Mouse (Mus musculus) CH12.LX (cell line): ENCODE data around the gene Adm.

ENCODE experiments used
- CTCF ChIP-seq, 2 experiments: IDR thresholded peaks in 1 of 2; conservative IDR thresholded peaks in 1 of 2; 2 replicates each; pipeline ENCODE4 v1.5.1; 2011 to 2012; ENCODE audit warnings: low read depth in 2 of 2, low read length in 2 of 2, improper control_type of control experiment in 1 of 2, inconsistent platforms in 1 of 2, mild to moderate bottlenecking in 1 of 2, moderate library complexity in 1 of 2
- ELF1 ChIP-seq: IDR thresholded peaks from 2 replicates; pipeline ENCODE4 v1.6.1; 2014; ENCODE audit warnings: low read depth, mild to moderate bottlenecking, inconsistent platforms, low read length, improper control_type of control experiment
- GABPA ChIP-seq: IDR thresholded peaks from 2 replicates; pipeline ENCODE4 v1.6.1; 2012; ENCODE audit warnings: low read depth, low read length, improper control_type of control experiment, inconsistent platforms; ENCODE audit not compliant: insufficient replicate concordance
- HCFC1 ChIP-seq: IDR thresholded peaks from 2 replicates; pipeline ENCODE4 v1.6.1; 2012; ENCODE audit warnings: low read depth, mild to moderate bottlenecking, inconsistent platforms, low read length, improper control_type of control experiment
- JUND ChIP-seq: conservative IDR thresholded peaks from 2 replicates; pipeline ENCODE4 v1.6.1; 2011; ENCODE audit warnings: low read depth, low read length, improper control_type of control experiment
- MAX ChIP-seq: IDR thresholded peaks from 2 replicates; pipeline ENCODE4 v1.6.1; 2011; ENCODE audit warnings: low read length, improper control_type of control experiment
- MXI1 ChIP-seq: IDR thresholded peaks from 2 replicates; pipeline ENCODE4 v1.6.1; 2011; ENCODE audit warnings: mild to moderate bottlenecking, low read depth, low read length, improper control_type of control experiment
- POLR2A ChIP-seq: IDR thresholded peaks from 2 replicates; pipeline ENCODE4 v1.6.1; 2011; ENCODE audit warnings: low read depth, mild to moderate bottlenecking, improper control_type of control experiment, low read length
- POLR2AphosphoS2 ChIP-seq: IDR thresholded peaks from 2 replicates; pipeline ENCODE4 v1.6.1; 2011; ENCODE audit warnings: low read depth, low read length, improper control_type of control experiment

- TF ChIP-seq GABPA (no peak), POLR2A (no peak), POLR2AphosphoS2 (no peak), CTCF (conservative IDR thresholded peaks at IDR 0.05 in 1 of 2, IDR thresholded peaks at IDR 0.05 in 1 of 2; ENCODE audit: low read depth in 2 of 2, low read length in 2 of 2) (no peak), MXI1 (no peak), HCFC1 (no peak), JUND (no peak), ELF1 (no peak), MAX (no peak)
These were observed 8.5 kb downstream of the Adm start for GRCm38 (mm10) chr7:110635929-110636328.
